Mouse (Mus musculus) spleen, postnatal 4 days (tissue): ENCODE results near the gene Hist1h2ae.
"Not testable (repeated sequence)": the region's sequence is repeated elsewhere in the genome, so short reads cannot be mapped to it uniquely, and the experiment has no call there.

ENCODE experiments used
- DNase-seq, 2 experiments: peaks; one replicate each; pipeline ENCODE4 v3.0.0; 2022; ENCODE audit warnings: low spot score in 2 of 2

The Hist1h2ae gene

DNA sequence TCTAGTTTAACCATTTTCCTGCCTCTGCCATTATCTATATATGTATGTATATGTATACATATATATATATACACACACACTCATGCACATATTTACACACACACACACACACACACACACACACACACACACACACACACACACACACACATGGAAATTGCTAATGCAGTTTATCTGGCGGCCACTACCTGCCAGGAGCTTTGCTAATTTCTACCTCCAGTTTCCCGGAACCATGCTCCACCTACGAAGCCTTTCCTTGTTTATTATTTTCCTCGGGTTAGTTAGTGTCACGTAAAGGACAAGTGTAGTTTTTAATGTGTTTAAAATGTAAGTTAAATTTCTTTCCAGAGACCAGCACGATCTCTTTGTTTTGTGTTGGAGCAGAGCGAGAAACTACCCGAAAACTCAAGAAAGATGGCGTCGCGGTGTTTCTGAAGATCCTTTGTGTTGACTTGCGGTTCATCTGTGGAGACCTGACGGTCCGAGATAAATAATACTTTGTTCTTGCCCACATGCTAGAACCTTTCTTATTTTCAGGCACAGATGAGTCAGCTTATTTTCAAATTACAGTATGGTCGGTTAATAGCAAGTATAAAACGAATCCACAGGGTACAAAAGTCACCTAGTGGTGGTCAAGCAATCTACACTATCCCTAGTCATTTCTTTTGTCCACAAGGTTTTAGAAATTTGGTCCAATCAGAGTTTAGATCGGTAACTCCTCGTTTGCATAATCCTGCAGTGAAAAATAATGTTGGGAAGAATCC lies 8.1 kb downstream of the Hist1h2ae start:
- peak in 1 of 2 experiments; percentile 62 for DNase-seq

DNA sequence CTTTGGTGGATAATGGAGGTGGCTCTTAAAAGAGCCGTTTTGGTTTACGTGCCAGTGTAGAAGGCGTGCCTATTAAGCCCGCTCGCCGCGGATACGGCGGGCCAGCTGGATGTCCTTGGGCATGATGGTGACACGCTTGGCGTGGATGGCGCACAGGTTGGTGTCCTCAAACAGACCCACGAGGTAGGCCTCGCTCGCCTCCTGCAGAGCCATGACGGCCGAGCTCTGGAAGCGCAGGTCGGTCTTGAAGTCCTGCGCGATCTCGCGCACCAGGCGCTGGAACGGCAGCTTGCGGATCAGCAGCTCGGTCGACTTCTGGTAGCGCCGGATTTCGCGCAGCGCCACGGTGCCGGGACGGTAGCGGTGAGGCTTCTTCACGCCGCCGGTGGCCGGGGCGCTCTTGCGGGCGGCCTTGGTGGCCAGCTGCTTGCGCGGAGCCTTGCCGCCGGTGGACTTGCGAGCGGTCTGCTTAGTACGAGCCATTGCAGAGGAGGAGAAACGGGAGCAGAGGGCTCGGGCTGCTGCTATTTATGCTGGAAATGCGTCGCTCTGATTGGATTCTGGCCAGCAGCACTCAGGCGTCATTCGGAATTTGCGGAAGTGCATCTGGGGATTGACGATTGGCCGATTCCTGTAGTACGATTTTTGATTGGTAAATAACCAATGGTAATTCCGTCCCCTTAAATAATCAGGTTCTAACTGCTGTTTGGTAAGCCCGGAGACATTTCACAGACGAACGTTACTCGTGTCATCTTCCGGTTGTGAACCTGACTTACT lies 8.9 kb downstream of the Hist1h2ae start, which contains the start of gene Hist1h3e:
Gene Hist1h3e (minus strand): TSS at position 487 of the 777 bp plus-strand sequence.
- DNase-seq = peak; percentile 94 to 98

- DNase-seq = not testable (repeated sequence)
Measured at GRCm38 (mm10) chr13:23561531-23561882, 9.5 kb downstream of the Hist1h2ae start.

- DNase-seq = not testable (repeated sequence)
Measured at GRCm38 (mm10) chr13:23560699-23561098, 10.3 kb downstream of the Hist1h2ae start.

GRCm38 (mm10) chr13:23556906-23557305 lies 14.1 kb downstream of the Hist1h2ae start:
- DNase-seq = no peak

DNA sequence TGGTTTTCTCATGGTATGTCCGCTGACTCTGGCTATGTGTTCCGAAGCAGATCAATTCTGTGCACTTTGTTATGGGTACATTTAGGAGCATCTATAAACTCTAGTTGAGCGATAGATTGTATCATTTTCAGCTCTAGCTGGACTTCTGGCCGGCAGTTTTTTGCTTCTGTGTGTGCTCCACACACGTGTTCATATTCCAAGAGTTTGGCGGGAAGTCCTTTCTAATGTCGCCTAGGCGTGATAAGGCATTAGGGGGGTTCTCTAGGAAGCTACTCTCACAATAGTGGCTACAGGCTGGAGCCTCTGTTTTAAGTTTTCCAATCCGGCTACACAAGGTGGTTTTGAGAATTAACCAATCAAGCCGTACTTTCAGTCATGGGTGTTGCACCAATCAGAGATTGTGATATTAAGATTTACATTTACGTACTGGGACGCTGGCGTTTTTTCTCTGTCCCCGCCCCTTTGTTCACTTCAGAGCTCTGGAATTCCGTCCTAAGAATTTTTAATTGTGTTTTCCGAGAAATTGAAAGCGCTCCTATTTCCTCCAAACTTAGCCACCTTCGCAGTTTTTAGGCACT lies 15.1 kb downstream of the Hist1h2ae start:
- peak; percentile 78 to 88 for DNase-seq

GRCm38 (mm10) chr13:23554925-23555838 lies 15.8 kb downstream of the Hist1h2ae start:
- peak; percentile 92 to 98 for DNase-seq

DNA sequence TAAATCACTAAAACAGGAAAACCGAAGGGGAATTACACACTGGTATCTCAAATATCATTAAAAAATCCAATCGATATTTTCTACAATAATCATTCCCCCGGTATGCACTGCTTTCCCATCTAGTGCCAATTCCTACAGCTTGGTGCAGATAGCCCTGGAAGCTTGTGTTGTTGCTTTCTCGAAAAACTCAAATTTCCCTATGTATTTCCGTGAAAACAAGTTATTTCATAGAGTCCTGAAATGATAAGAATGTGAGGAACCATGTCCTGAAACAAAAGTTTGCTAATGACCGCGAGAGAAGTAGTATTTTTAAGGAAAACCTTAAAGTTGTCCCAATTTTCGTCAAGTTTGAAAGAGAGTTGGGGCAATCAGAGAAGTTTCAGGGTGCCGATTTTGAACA lies 16.6 kb downstream of the Hist1h2ae start:
- DNase-seq = peak in 1 of 2 experiments; percentile 50

DNA sequence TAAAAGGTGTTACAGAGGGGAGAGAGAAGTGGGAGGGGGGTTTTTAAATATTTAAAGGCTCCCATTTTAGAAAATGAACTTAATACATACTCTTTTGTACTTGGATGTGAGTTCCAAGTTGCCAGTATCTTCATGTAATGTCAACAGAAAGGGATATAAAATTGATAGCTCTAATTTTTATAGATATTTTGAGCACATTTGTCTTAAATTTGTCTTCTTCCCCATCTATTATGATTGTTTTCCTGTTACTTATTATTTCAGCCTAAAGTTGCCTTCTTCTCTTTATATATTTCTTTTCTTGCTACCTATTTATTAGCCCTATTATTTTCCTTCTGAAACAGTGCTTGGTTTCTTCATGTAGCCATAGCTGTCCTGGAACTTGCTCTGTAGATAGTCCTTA lies 18.1 kb downstream of the Hist1h2ae start, which contains the start of gene Hist1h1d:
Gene Hist1h1d (plus strand): TSS at position 301 of the 400 bp plus-strand sequence.
- DNase-seq = no peak

DNA sequence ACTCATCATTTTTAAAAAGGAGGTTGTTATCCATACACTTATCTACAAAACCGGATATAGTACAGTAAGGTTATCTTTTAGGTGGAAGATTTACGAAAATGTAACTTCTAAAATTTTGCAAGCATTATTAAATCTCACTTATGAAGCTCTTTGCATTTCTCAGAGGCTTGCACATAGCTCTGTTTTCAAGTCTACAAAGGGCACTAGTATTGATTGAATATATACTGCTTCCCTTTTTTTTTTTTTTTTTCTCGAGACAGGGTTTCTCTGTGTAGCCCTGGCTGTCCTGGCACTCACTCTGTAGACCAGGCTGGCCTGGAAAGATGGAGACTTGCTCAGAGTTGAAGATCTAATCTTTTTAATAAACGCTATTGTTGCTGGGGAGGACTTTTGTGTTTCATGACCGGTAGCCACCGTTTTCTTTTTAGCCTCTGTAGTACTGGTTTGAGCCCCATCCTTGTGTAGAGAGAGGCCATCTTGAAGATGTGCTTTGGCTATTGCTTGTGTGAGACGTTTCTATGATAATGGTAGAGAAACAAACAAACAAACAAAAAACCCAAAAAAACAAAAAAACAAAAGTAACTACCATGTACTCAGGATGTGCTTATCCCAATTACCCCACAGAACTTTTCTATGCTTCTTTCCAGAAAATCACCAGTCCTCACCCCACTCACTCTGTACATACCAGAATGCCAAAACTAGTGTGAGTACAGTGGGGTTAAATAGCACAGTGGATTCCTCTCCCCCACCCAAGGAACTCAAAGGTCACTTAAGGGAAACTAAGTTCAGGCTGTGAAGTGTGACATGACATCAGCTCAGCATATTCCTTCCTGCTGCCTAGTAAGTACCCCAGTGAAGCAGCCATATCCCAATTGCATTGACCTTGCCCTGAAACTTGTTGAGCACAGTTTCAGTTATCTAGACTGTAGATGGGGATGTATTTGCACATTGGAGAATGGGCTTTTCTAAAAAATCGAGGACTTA lies 18.8 kb downstream of the Hist1h2ae start:
- peak; percentile 16 to 65 for DNase-seq

DNA sequence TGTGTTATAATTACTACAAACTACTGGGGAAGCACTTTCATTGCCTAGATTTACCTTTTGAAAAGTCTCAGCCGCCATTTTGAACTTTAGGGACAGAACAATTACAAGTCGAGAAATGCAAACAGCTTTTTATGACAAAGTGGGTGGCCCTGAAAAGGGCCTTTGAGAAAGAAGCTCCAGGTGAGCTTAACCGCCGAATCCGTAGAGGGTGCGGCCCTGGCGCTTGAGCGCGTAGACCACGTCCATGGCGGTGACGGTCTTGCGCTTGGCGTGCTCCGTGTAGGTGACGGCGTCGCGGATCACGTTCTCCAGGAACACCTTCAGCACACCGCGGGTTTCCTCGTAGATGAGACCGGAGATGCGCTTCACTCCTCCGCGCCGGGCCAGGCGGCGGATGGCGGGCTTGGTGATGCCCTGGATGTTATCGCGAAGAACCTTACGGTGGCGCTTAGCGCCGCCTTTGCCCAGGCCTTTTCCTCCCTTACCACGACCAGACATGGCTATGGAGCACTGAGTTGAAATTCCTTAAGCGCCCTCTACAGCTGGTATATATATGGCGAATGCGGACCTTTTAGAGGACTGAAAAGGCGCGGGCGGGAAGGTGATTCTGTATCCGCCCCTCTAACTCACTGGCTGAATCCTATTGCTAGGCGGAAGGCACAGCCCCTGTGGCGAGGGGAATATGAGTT lies 19.7 kb downstream of the Hist1h2ae start, which contains the start of gene Hist1h4f:
Gene Hist1h4f (minus strand): TSS at position 503 of the 689 bp plus-strand sequence.
- peak; percentile 92 to 95 for DNase-seq

DNA sequence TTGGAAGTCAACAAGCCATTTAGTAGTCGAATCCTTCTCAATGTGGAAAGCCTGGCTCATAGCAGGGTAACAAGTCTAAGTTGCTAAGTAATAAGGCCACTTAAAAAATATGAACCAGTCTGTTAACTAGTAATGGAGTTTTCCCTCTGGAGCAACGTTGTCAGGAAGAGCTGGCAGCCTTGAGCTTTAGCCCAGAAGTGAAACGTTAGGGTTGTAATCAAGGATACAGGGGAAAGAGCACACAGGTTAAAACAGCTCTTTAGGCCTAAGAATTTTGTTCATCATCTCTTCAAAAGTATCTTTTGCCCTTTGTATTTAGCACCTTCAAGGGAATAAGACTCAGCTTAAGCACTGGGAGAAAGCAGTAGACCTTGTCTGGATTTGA lies 20.3 kb downstream of the Hist1h2ae start:
- peak; percentile 34 to 63 for DNase-seq

DNA sequence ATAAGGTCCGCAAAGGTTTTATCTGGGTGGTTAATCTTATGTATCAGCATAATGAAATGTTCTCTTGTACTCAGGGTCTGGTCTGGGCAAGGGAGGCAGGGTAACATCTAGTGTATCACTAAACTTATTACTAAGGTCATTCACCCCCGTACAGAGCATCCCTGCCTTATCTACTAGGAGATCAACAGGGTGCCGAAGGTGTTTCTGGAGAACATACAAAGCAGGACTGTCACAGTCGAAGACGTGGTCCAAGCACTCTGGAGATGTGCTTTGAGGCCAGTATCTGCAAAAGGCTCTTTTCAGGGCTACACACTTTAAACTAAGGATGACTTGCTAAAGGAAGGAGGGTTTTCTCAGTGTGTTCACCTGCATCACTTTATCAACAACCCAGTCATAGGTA lies 24.3 kb downstream of the Hist1h2ae start:
- DNase-seq = no peak

GRCm38 (mm10) chr13:23544787-23545120 lies 26.3 kb downstream of the Hist1h2ae start:
- DNase-seq = peak; percentile 24 to 70

- peak; percentile 85 to 93 for DNase-seq
Measured at GRCm38 (mm10) chr13:23543965-23544786, 26.8 kb downstream of the Hist1h2ae start, which contains the start of gene Hist1h3f. Hist1h3f (plus strand) TSS chr13:23544052.

GRCm38 (mm10) chr13:23542999-23543607 lies 27.9 kb downstream of the Hist1h2ae start, which contains the start of gene Hist1h2bh:
Hist1h2bh (minus strand) TSS chr13:23543392.
- DNase-seq = peak; percentile 81 to 90

- DNase-seq = peak; percentile 31 to 66
Measured at GRCm38 (mm10) chr13:23542225-23542980, 28.6 kb downstream of the Hist1h2ae start.
